Mouse (Mus musculus) testis, adult 2 months (tissue): ENCODE results near the gene Inhbb.

Source experiments
- CTCF ChIP-seq: fragments of 200-500 bp; IDR thresholded peaks from 2 replicates; pipeline ENCODE4 v1.5.1; 2012; ENCODE audit warnings: low read depth, mild to moderate bottlenecking, inconsistent platforms, low read length, moderate library complexity; ENCODE audit not compliant: control insufficient read depth, insufficient read depth, insufficient replicate concordance
- POLR2A ChIP-seq: fragments of 200-500 bp; IDR thresholded peaks from 2 replicates; pipeline ENCODE4 v1.6.1; 2012; ENCODE audit warnings: low read depth, mild to moderate bottlenecking, inconsistent platforms, low read length, moderate library complexity; ENCODE audit not compliant: control insufficient read depth

DNA sequence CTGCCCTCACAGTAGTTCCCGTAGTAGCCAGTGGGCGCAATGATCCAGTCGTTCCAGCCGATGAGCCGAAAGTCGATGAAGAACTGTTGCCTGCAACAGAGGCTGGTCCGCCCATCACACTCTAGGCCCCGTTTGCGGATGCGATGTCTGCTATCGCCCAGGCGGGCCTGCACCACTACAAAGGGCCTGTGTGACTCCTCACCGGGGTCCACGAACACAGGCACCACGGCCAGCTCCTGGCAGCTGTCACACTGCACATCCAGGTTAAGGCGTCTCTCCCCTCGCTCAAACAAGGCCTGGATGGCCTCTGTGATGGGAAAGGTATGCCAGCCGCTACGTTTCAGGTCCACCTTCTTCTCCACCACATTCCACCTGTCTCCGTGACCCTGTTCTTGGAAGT is 4.5 kb downstream of the Inhbb start:
- no peak for TF ChIP-seq CTCF
- no peak for TF ChIP-seq POLR2A
